Mouse (Mus musculus) heart, postnatal 0 days (tissue): Measurements from ENCODE around the gene Adamtsl1. TPM values are rescaled to one million over a fixed set of nuclear protein-coding genes. Genes with fewer than 3 reads are reported as not detected.

ENCODE experiments used
- ATAC-seq: fragments of 200-750 bp; cut with Nextera tagmentation; 2 replicates; pipeline ENCODE4 v1.8.0; 2017; ENCODE audit warnings: low read depth, moderate number of reproducible peaks, moderate library complexity; ENCODE audit not compliant: insufficient read depth
- DNase-seq: peaks from one replicate; pipeline ENCODE4 v3.0.0-alpha.2; 2016; ENCODE audit warnings: low spot score
- H3K27ac ChIP-seq: fragments of 300-500 bp; sonication (generic); 2 replicates; pipeline ENCODE4 v1.5.1; 2014; ENCODE audit warnings: low read depth, mild to moderate bottlenecking
- H3K27me3 ChIP-seq: fragments of 300-500 bp; sonication (generic); 2 replicates; pipeline ENCODE4 v1.6.1; 2014; ENCODE audit warnings: low read length, mixed read lengths; ENCODE audit not compliant: control insufficient read depth, insufficient read depth
- H3K36me3 ChIP-seq: fragments of 300-500 bp; sonication (generic); replicated peaks from 2 replicates; pipeline ENCODE4 v1.6.1; 2014; ENCODE audit warnings: low read length, mixed read lengths; ENCODE audit not compliant: control insufficient read depth, insufficient read depth
- H3K4me1 ChIP-seq: fragments of 300-500 bp; sonication (generic); 2 replicates; pipeline ENCODE4 v1.6.1; 2014; ENCODE audit warnings: antibody characterized with exemption; ENCODE audit not compliant: control insufficient read depth, insufficient read depth
- H3K4me2 ChIP-seq: fragments of 300-500 bp; sonication (generic); 2 replicates; pipeline ENCODE4 v1.6.1; 2014; ENCODE audit warnings: low read depth, mild to moderate bottlenecking, low read length, moderate library complexity
- H3K4me3 ChIP-seq: fragments of 300-500 bp; sonication (generic); 2 replicates; pipeline ENCODE4 v1.5.1; 2014; ENCODE audit warnings: low read depth, low read length
- H3K9ac ChIP-seq: fragments of 300-500 bp; sonication (generic); replicated peaks from 2 replicates; pipeline ENCODE4 v1.6.1; 2014; ENCODE audit warnings: low read depth, low read length, mixed read lengths
- H3K9me3 ChIP-seq: fragments of 300-500 bp; sonication (generic); replicated peaks from 2 replicates; pipeline ENCODE4 v1.6.1; 2016; ENCODE audit warnings: low read length; ENCODE audit not compliant: control insufficient read depth
- CTCF ChIP-seq: IDR thresholded peaks from 2 replicates; pipeline ENCODE4 v1.5.1; 2016; ENCODE audit warnings: antibody characterized with exemption, control low read depth, low read depth
- EP300 ChIP-seq: IDR thresholded peaks from 2 replicates; pipeline ENCODE4 v1.6.1; 2016; ENCODE audit warnings: antibody characterized with exemption, low read depth
- WGBS: fragments of 180-500 bp; shearing (Covaris S2); extraction: QIAGEN DNeasy Blood & Tissue Kit; methylation state at CpG from one replicate; pipeline ENCODE4 v1.1.7; 2014; 5-methylcytosine and 5-hydroxymethylcytosine counted together
- polyA plus RNA-seq: library from polyadenylated mRNA; unstranded; fragments of >200 nt; fragmentation: Nextera tagmentation; extraction: Ambion mirVana; gene quantifications from 2 replicates; pipeline ENCODE4 v1.2.1, GENCODE M21; 2015
- total RNA-seq: library from RNA; depleted of rRNA; stranded (reverse); fragments of >200 nt; gene quantifications from 2 replicates; pipeline ENCODE4 v1.2.3, GENCODE M21; 2014; ENCODE audit warnings: low replicate concordance

Gene Adamtsl1
- total and polyA plus RNA-seq, 2 experiments from 2014 or later = 3.9 to 6.0 TPM

DNA sequence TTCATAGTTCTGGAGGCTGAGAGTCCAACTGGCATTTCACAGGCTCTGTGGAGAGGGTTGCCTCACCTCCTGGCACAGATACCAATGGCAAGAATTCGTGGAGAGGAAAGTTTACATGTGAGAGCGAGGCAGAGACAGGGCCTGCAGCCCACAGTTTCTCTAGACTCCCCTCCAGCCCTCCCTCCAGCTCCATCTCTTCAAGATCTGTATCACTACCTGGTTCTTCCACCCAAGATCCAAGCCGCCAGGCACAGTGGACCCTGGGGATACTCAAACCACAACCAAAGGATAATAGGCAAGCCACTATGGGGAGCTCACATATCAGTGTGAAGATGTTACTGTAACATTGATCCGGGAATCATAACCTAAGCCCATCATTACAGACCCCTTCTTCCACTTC lies 546.6 kb downstream of the Adamtsl1 start:
- WGBS = 71% methylated on average over 4 of the region's 4 CpGs
- Histone ChIP-seq H3K4me3 (no peak overlapping the region), H3K36me3 (no peaks in the 10 kb centered on the region), H3K4me2 (no peak overlapping the region), H3K4me1 (no peaks in the 10 kb centered on the region), H3K27me3 (no peaks in the 10 kb centered on the region), H3K9ac (no peak overlapping the region), H3K27ac (no peak overlapping the region), H3K9me3 (no peaks in the 10 kb centered on the region)
- DNase-seq = no peak
- no peak for TF ChIP-seq EP300
- no peak for TF ChIP-seq CTCF
- ATAC-seq = no peak

DNA sequence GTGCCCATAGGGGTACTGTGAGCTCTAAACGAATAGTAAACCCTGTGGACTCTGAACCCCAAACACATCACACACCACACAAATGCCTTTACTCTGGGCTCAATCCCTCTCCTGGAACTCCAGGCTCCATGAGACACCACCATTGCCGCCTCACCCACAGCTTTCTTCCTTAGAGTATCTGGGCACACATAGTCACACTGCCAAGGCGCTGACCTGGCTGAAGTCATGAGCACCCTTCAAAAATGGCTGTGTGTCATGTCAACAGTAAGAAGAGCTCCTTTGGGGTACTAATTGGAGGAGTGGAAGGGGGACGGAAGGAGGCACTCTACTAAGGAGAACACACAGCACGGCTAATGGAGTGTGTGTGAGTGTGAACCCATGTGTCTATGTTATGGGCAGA lies 554.4 kb downstream of the Adamtsl1 start:
- no peaks in the 10 kb centered on the region for H3K36me3 ChIP-seq
- no peak overlapping the region for H3K27ac ChIP-seq
- H3K4me3 ChIP-seq = no peak overlapping the region
- H3K27me3 ChIP-seq = no peaks in the 10 kb centered on the region
- no peak overlapping the region for H3K9ac ChIP-seq
- ATAC-seq = no peak
- no peaks in the 10 kb centered on the region for H3K4me1 ChIP-seq
- TF ChIP-seq CTCF (no peak), EP300 (no peak)
- no peak for DNase-seq
- H3K4me2 ChIP-seq = no peak overlapping the region
- 85% methylated on average over 5 of the region's 5 CpGs for WGBS
- H3K9me3 ChIP-seq = no peaks in the 10 kb centered on the region

DNA sequence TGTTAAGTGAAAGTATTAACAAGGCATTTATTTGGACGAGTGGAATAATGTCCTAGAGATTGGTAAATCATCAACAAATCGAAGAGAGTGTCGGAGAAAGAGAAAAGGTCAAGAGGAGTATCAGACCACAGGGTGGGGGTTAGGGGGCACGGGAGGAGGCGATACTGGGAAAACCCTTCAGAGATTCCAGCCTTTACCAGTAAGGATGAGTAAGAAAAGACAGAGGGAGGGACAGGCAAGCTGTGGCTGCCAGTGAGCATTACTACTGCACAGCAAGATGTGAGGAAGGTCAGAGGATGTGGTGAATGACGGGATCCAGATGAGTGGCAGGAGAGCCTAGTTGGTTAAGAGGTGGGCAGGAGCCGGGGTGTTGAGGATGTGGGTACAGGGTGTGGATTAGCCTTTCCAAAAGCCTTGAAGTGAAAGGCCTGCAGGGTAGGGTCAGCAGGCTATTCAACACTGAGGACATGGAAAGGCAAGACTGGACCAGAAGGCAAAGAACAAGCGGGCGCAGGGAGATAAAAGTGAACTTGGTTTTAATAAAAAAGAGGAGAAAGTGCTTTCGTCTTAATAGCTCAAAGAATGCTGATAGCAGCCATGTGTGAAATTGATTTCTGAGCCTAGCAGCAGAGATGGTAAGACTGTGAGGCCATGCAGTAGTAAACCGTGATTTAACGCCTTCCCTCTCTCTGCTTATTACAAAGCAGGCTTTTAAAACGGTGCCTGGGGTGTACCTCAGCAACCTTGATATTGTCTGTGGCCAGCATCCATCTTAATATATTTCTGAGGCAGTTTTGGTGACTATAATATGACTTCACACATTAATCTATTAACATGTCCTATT lies 555.1 kb downstream of the Adamtsl1 start:
- no peak overlapping the region for H3K27ac ChIP-seq
- H3K9me3 ChIP-seq = no peaks in the 10 kb centered on the region
- no peak overlapping the region for H3K4me3 ChIP-seq
- no peak for TF ChIP-seq CTCF
- no peak for TF ChIP-seq EP300
- WGBS = 63% methylated on average over 13 of the region's 13 CpGs
- no peak for ATAC-seq
- DNase-seq = no peak
- no peak overlapping the region for H3K4me2 ChIP-seq
- H3K9ac ChIP-seq = no peak overlapping the region
- no peaks in the 10 kb centered on the region for H3K36me3 ChIP-seq
- H3K4me1 ChIP-seq = no peaks in the 10 kb centered on the region
- no peaks in the 10 kb centered on the region for H3K27me3 ChIP-seq

DNA sequence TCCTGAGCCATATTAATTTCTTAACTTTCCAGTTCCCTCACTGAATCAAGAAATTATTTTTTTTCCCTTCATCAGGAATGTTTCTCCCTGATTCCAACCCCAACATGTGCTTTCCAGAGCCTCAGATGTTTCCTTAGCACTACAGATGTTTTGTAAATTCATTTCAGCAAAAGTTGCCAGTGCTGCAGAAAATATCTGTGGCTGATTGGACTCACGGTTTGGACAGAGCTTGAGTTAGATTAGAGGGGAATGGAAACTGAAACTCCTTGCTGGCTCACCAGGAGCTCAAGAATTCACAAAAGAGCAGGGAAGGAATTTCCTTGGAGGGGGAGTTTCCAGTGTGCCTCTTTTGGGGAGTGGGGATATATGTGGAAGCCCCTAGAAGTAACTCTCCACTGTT lies 560.9 kb downstream of the Adamtsl1 start:
- H3K9ac ChIP-seq = no peak overlapping the region
- no peak for DNase-seq
- H3K27ac ChIP-seq = no peak overlapping the region
- no peaks in the 10 kb centered on the region for H3K9me3 ChIP-seq
- H3K4me2 ChIP-seq = no peak overlapping the region
- H3K4me1 ChIP-seq = no peaks in the 10 kb centered on the region
- H3K4me3 ChIP-seq = no peak overlapping the region
- no peaks in the 10 kb centered on the region for H3K27me3 ChIP-seq
- ATAC-seq = no peak
- TF ChIP-seq EP300 (no peak), CTCF (no peak)
- H3K36me3 ChIP-seq = no peaks in the 10 kb centered on the region
- 12% methylated on average over 1 of the region's 1 CpGs for WGBS

DNA sequence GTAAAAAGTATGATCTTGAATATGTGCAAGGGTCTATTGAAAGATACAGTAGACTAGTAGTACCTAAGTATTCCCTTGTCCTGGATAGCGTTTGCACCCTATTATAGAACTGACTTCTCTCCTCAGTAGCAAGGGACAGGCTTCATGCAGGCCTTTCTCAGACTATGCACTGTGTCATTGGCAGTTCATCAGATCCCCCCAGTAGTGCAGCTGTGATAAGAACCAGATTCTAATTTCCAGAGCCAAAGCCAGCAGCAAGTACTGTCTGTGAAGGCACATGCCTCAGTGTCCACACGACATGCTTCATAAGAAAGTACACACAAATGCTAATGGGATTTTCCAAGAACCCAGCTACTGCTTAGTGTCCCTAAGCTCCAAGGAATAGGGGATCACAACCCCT lies 563.4 kb downstream of the Adamtsl1 start:
- no peaks in the 10 kb centered on the region for H3K4me1 ChIP-seq
- no peak overlapping the region for H3K9ac ChIP-seq
- H3K27ac ChIP-seq = no peak overlapping the region
- no peaks in the 10 kb centered on the region for H3K9me3 ChIP-seq
- no peak for TF ChIP-seq CTCF
- TF ChIP-seq EP300 = no peak
- DNase-seq (no peak), ATAC-seq (no peak)
- no peaks in the 10 kb centered on the region for H3K27me3 ChIP-seq
- no peaks in the 10 kb centered on the region for H3K36me3 ChIP-seq
- no peak overlapping the region for H3K4me3 ChIP-seq
- WGBS = 63% methylated on average over 2 of the region's 2 CpGs
- H3K4me2 ChIP-seq = no peak overlapping the region

DNA sequence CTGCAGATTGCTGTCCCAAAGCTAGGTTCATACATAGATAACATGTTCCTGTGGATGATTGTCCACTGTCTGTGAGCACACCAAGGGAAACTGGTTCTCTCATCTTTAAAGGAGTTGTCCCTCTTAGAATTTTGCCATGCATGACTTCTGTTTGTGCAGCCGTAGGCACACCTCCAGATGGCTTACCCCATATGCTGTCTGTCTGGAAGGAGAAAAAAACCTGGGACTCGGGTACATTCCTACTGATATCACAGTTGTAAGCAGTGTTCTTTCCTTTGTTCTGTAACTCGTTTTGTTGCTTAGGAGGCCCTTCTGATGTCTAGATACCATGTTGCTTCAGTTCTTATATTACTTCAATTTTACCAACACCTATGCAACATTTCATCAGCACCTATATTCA lies 563.9 kb downstream of the Adamtsl1 start:
- 58% methylated on average over 3 of the region's 3 CpGs for WGBS
- H3K4me2 ChIP-seq = no peak overlapping the region
- DNase-seq (no peak), ATAC-seq (no peak)
- no peaks in the 10 kb centered on the region for H3K9me3 ChIP-seq
- TF ChIP-seq EP300 = no peak
- no peak for TF ChIP-seq CTCF
- H3K9ac ChIP-seq = no peak overlapping the region
- H3K27me3 ChIP-seq = no peaks in the 10 kb centered on the region
- H3K27ac ChIP-seq = no peak overlapping the region
- H3K4me3 ChIP-seq = no peak overlapping the region
- no peaks in the 10 kb centered on the region for H3K4me1 ChIP-seq
- H3K36me3 ChIP-seq = no peaks in the 10 kb centered on the region
